Mouse (Mus musculus): ENCODE data around the gene Ino80e. TPM values are rescaled to one million over a fixed set of nuclear protein-coding genes. Genes with fewer than 3 reads are reported as not detected.

Gene Ino80e
- polyA plus RNA-seq, 1 experiment from 2014 or later = 108 TPM

DNA sequence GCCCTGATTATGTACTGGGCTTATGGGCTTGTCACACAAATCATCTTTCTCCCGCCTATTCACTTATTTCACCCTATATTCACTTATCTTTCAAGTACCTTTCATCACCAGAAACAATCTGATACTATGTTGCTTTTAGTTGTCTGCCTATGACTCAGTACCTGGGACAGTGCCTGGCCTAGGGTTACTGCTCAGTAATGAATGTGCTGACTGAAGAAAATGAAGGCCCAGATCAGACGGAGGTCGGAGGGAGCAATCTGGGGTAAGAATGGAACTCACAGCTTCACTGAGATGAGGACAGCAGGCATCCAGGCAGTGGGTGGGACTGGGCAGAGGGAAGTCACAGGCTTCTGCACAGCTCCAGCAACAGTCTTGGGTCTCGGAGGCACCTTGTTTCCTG is 54.8 kb downstream of the Ino80e start:
- 63% methylated on average over 4 of the region's 4 CpGs for WGBS
- peak overlapping the region; percentile 89 for H3K9ac ChIP-seq
- H3K9me3 ChIP-seq = no peaks in the 10 kb centered on the region
- peak overlapping the region; percentile 76; the same call in 1 of the 2 replicates for H3K4me3 ChIP-seq
- H3K27ac ChIP-seq = peak overlapping the region; percentile 57; the same call in 1 of the 2 replicates
- H3K36me3 ChIP-seq = peaks cover 26% of the 10 kb centered on the region
- ATAC-seq (ENCODE audit: insufficient number of reproducible peaks, insufficient read depth, low FRiP score, low TSS enrichment, low read depth) = no peak
- peak overlapping the region; percentile 91 for H3K4me2 ChIP-seq
- no peaks in the 10 kb centered on the region for H3K27me3 ChIP-seq
- H3K4me1 ChIP-seq = peaks cover 25% of the 10 kb centered on the region

DNA sequence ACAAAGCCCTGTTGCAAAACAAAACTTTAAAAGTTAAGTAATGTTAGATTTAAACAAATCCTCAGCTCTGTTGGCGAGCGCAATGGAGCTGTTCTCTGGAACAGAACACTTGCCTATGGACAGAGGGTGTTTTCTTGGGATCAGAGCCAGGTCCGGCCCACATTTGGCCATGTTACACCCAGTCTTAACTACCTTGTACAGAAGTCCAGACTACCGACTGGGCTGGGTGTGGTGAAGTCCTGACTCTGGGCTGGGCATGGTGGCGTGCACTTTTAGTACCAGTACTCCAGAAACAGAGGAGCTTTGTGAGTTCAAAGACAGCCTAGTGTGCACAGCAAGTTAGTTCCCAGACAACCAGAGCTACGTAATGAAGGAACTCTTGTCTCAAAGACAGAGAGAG is 55.2 kb downstream of the Ino80e start:
- 80% methylated on average over 6 of the region's 6 CpGs for WGBS
- H3K27me3 ChIP-seq = no peaks in the 10 kb centered on the region
- no peak overlapping the region for H3K27ac ChIP-seq
- peaks cover 26% of the 10 kb centered on the region for H3K36me3 ChIP-seq
- no peak for ATAC-seq (ENCODE audit: insufficient number of reproducible peaks, insufficient read depth, low FRiP score, low TSS enrichment, low read depth)
- H3K4me1 ChIP-seq = peaks cover 25% of the 10 kb centered on the region
- no peak overlapping the region for H3K9ac ChIP-seq
- H3K4me3 ChIP-seq = no peak overlapping the region
- H3K4me2 ChIP-seq = no peak overlapping the region
- no peaks in the 10 kb centered on the region for H3K9me3 ChIP-seq

DNA sequence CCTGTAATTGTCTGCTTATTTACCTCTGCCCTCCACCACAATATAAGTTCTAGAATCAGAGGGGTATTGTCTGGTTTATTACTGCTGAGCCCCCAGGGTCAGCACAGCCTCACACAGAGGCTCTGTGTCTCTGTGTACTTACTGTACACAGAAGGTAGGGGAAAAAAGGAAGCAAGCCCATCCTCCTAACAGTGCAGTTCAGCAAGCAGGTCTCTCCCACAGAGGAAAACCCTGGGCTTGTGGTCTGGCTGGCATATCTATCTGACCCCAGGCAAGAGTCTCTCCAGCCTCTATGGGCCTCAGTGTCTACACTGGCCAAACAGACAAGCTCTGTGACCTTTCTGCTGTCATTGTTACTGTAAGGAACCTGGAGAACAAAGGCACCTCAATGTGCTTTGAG is 58.4 kb downstream of the Ino80e start:
- no peak overlapping the region for H3K27ac ChIP-seq
- 0 out of 2 replicates have a peak overlapping the region, but pooled peaks have one; percentile 27 for H3K9ac ChIP-seq
- H3K36me3 ChIP-seq = peaks cover 26% of the 10 kb centered on the region

DNA sequence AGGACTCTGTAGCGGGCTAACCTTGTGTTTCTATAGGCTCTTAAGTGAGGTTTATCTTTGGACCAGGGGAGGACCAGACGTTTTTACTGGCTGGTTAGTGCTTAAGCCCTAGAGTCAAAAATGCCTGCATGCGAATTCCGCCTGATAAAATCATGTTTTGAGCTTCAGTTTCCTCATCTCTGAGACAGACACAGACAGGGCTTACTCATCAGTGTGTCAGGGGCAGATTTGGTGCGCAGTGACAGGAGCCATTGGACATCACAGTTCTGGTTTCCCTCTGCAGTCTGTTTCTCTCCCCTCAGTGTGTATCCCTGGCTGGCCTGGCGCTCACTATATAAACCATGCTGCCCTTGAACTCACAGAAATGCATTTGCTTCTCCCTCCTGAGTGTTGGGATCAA is 59.0 kb downstream of the Ino80e start:
- no peak for ATAC-seq (ENCODE audit: insufficient number of reproducible peaks, insufficient read depth, low FRiP score, low TSS enrichment, low read depth)
- Histone ChIP-seq H3K9ac (0 out of 2 replicates have a peak overlapping the region, but pooled peaks have one; percentile 27), H3K27ac (no peak overlapping the region), H3K9me3 (no peaks in the 10 kb centered on the region), H3K4me2 (no peak overlapping the region), H3K36me3 (peaks cover 26% of the 10 kb centered on the region), H3K27me3 (no peaks in the 10 kb centered on the region), H3K4me3 (no peak overlapping the region), H3K4me1 (peaks cover 26% of the 10 kb centered on the region)
- 87% methylated on average over 6 of the region's 6 CpGs for WGBS

More for the DNA sequence above, 58.4 kb downstream of the Ino80e start:
- H3K4me2 ChIP-seq = no peak overlapping the region
- peaks cover 31% of the 10 kb centered on the region for H3K4me1 ChIP-seq
- no peak overlapping the region for H3K4me3 ChIP-seq
- no peaks in the 10 kb centered on the region for H3K27me3 ChIP-seq
- no peak for ATAC-seq (ENCODE audit: insufficient number of reproducible peaks, insufficient read depth, low FRiP score, low TSS enrichment, low read depth)
- H3K9me3 ChIP-seq = no peaks in the 10 kb centered on the region

DNA sequence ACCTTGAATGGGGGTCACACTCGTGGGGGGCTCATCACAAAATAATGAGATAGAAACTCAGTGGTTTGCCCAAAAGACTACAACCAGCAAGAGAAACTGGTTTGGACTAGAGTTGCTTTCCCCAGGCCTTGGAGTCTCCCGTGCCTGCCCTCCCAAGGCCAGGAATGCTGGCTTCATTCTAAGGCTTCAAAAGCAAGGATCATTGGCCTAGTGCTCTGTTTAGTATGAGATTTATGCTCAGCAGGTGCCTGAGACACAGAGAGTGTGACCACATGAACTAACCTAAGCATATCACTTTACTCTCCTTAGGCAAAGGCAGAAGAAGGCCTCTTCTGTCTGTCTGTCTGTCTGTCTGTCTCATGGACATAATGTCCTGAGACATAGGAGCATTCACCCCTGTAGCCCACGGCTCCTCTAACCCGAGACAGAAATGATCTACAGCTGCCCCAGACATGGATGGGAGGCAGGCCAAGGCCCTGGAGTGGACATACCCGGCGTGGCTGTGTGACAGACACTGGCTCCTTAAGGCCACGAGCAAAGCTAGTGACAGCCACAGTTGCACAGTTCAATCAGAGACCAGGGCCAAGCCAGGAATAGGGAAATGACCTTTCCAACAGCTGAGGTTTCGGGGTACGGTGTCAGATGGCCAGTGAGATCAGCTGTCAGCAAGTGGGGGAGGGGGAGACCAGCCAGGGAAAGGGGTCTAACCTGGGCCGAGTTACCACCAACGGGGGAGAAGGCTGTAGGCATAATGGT is 59.9 kb downstream of the Ino80e start:
- no peak overlapping the region for H3K27ac ChIP-seq
- H3K27me3 ChIP-seq = no peaks in the 10 kb centered on the region
- ATAC-seq (ENCODE audit: insufficient number of reproducible peaks, insufficient read depth, low FRiP score, low TSS enrichment, low read depth) = no peak

DNA sequence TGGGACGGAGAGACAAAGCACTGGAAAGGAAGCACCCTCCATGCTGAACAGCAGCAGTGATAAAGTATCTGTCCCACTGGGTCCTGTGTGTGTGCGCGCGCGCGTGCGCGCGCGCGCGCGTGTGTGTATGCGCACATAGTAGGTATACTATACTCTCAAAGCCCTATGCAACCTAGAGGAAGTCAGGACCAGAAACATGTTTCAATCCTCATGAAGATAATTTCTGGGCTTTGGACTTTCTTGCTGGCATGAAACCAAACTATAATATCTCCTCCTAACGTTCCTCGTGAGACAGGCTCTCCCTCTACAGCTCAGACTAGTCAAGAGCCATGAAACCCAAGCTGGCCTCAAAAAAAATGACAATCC is 61.1 kb downstream of the Ino80e start:
- peak overlapping the region; percentile 81; the same call in 1 of the 2 replicates for H3K9ac ChIP-seq
- no peak overlapping the region for H3K4me3 ChIP-seq
- H3K4me2 ChIP-seq = no peak overlapping the region
- H3K27me3 ChIP-seq = no peaks in the 10 kb centered on the region
- WGBS = 95% methylated on average over 16 of the region's 16 CpGs
- peaks cover 36% of the 10 kb centered on the region for H3K4me1 ChIP-seq
- no peaks in the 10 kb centered on the region for H3K9me3 ChIP-seq
- H3K27ac ChIP-seq = no peak overlapping the region
- no peak for ATAC-seq (ENCODE audit: insufficient number of reproducible peaks, insufficient read depth, low FRiP score, low TSS enrichment, low read depth)
- peaks cover 35% of the 10 kb centered on the region for H3K36me3 ChIP-seq

More for the DNA sequence above, 59.9 kb downstream of the Ino80e start:
- Histone ChIP-seq H3K9me3 (no peaks in the 10 kb centered on the region), H3K4me1 (peaks cover 27% of the 10 kb centered on the region), H3K9ac (no peak overlapping the region), H3K4me3 (no peak overlapping the region), H3K36me3 (peaks cover 29% of the 10 kb centered on the region), H3K4me2 (no peak overlapping the region)
- WGBS = 82% methylated on average over 11 of the region's 11 CpGs

Other genes with a start within 250 kb of the Ino80e start
- gene Nupr1, start 231.5 kb downstream of the Ino80e start, polyA plus RNA-seq (2015; fragmentation: Nextera tagmentation; extraction: Ambion mirVana) = 5.5 and 6.1 TPM in 2 replicates
- gene Sgf29, start 213.1 kb downstream of the Ino80e start, polyA plus RNA-seq (2015; fragmentation: Nextera tagmentation; extraction: Ambion mirVana) = 48.9 and 62.9 TPM in 2 replicates
- gene Sult1a1, start 185.9 kb downstream of the Ino80e start, polyA plus RNA-seq (2015; fragmentation: Nextera tagmentation; extraction: Ambion mirVana) = 4.3 and 4.4 TPM in 2 replicates
- gene Bola2, start 167.0 kb downstream of the Ino80e start, polyA plus RNA-seq (2015; fragmentation: Nextera tagmentation; extraction: Ambion mirVana) = 105 and 139 TPM in 2 replicates
- 14.0 and 15.0 TPM in 2 replicates for gene Slx1b, start 166.6 kb downstream of the Ino80e start, polyA plus RNA-seq (2015; fragmentation: Nextera tagmentation; extraction: Ambion mirVana)
- gene Coro1a, start 154.6 kb downstream of the Ino80e start, polyA plus RNA-seq (2015; fragmentation: Nextera tagmentation; extraction: Ambion mirVana) = 33.3 and 35.8 TPM in 2 replicates
- gene Mapk3, start 102.8 kb downstream of the Ino80e start, polyA plus RNA-seq (2015; fragmentation: Nextera tagmentation; extraction: Ambion mirVana) = 56.7 and 56.9 TPM in 2 replicates
- gene Gdpd3, start 96.0 kb downstream of the Ino80e start, polyA plus RNA-seq (2015; fragmentation: Nextera tagmentation; extraction: Ambion mirVana) = 1.6 and 3.1 TPM in 2 replicates
- gene Ypel3, start 85.4 kb downstream of the Ino80e start, polyA plus RNA-seq (2015; fragmentation: Nextera tagmentation; extraction: Ambion mirVana) = 104 and 112 TPM in 2 replicates
- gene Tbx6, start 80.9 kb downstream of the Ino80e start, polyA plus RNA-seq (2015; fragmentation: Nextera tagmentation; extraction: Ambion mirVana) = 0.27 and 0.59 TPM in 2 replicates
- 300 and 311 TPM in 2 replicates for gene Ppp4c, start 69.9 kb downstream of the Ino80e start, polyA plus RNA-seq (2015; fragmentation: Nextera tagmentation; extraction: Ambion mirVana)
- gene Fam57b, start 64.7 kb downstream of the Ino80e start, polyA plus RNA-seq (2015; fragmentation: Nextera tagmentation; extraction: Ambion mirVana) = 0.45 and 0.70 TPM in 2 replicates
- not detected in 2 replicates for gene 4930451I11Rik, start 30.7 kb downstream of the Ino80e start, polyA plus RNA-seq (2015; fragmentation: Nextera tagmentation; extraction: Ambion mirVana)
- gene Doc2a, start 15.0 kb downstream of the Ino80e start, polyA plus RNA-seq (2015; fragmentation: Nextera tagmentation; extraction: Ambion mirVana) = 1.6 and 1.9 TPM in 2 replicates
- gene Hirip3, start 405 bp downstream of the Ino80e start, polyA plus RNA-seq (2015; fragmentation: Nextera tagmentation; extraction: Ambion mirVana) = 37.5 and 43.0 TPM in 2 replicates
- gene Taok2, start 22.3 kb upstream of the Ino80e start, polyA plus RNA-seq (2015; fragmentation: Nextera tagmentation; extraction: Ambion mirVana) = 53.4 and 53.6 TPM in 2 replicates
- 28.3 and 28.6 TPM in 2 replicates for gene Tmem219, start 60.5 kb upstream of the Ino80e start, polyA plus RNA-seq (2015; fragmentation: Nextera tagmentation; extraction: Ambion mirVana)
- gene Kctd13, start 66.5 kb upstream of the Ino80e start, polyA plus RNA-seq (2015; fragmentation: Nextera tagmentation; extraction: Ambion mirVana) = 17.8 and 19.8 TPM in 2 replicates
- gene Asphd1, start 87.2 kb upstream of the Ino80e start, polyA plus RNA-seq (2015; fragmentation: Nextera tagmentation; extraction: Ambion mirVana) = 0.13 and 0.25 TPM in 2 replicates
- gene Sez6l2, start 88.2 kb upstream of the Ino80e start, polyA plus RNA-seq (2015; fragmentation: Nextera tagmentation; extraction: Ambion mirVana) = 0.76 and 0.77 TPM in 2 replicates
- gene Cdipt, start 113.5 kb upstream of the Ino80e start, polyA plus RNA-seq (2015; fragmentation: Nextera tagmentation; extraction: Ambion mirVana) = 95.8 and 97.0 TPM in 2 replicates
- 1.3 and 1.7 TPM in 2 replicates for gene Cdiptos, start 113.7 kb upstream of the Ino80e start, polyA plus RNA-seq (2015; fragmentation: Nextera tagmentation; extraction: Ambion mirVana)
- 5.3 and 7.1 TPM in 2 replicates for gene Mvp, start 152.2 kb upstream of the Ino80e start, polyA plus RNA-seq (2015; fragmentation: Nextera tagmentation; extraction: Ambion mirVana)
- 0.47 TPM in 1 of 2 replicates, not detected in the other for gene Pagr1b, start 154.1 kb upstream of the Ino80e start, polyA plus RNA-seq (2015; fragmentation: Nextera tagmentation; extraction: Ambion mirVana)
- 50.4 and 53.7 TPM in 2 replicates for gene Pagr1a, start 155.0 kb upstream of the Ino80e start, polyA plus RNA-seq (2015; fragmentation: Nextera tagmentation; extraction: Ambion mirVana)
- gene Gm42742, start 158.7 kb upstream of the Ino80e start, polyA plus RNA-seq (2015; fragmentation: Nextera tagmentation; extraction: Ambion mirVana) = 83.4 and 89.6 TPM in 2 replicates
- gene Prrt2, start 158.8 kb upstream of the Ino80e start, polyA plus RNA-seq (2015; fragmentation: Nextera tagmentation; extraction: Ambion mirVana) = 13.1 and 16.9 TPM in 2 replicates
- gene Maz, start 164.7 kb upstream of the Ino80e start, polyA plus RNA-seq (2015; fragmentation: Nextera tagmentation; extraction: Ambion mirVana) = 63.6 and 73.0 TPM in 2 replicates
- 99.4 and 124 TPM in 2 replicates for gene Kif22, start 180.1 kb upstream of the Ino80e start, polyA plus RNA-seq (2015; fragmentation: Nextera tagmentation; extraction: Ambion mirVana)
- 15.5 TPM in 1 of 2 replicates, not detected in the other for gene Zg16, start 225.0 kb upstream of the Ino80e start, polyA plus RNA-seq (2015; fragmentation: Nextera tagmentation; extraction: Ambion mirVana)
- 1.8 and 2.0 TPM in 2 replicates for gene AI467606, start 229.0 kb upstream of the Ino80e start, polyA plus RNA-seq (2015; fragmentation: Nextera tagmentation; extraction: Ambion mirVana)

Measured in embryonic facial prominence, embryonic 13.5 days (tissue).